Comparison of ENCODE assay signal across 13 mouse cellular contexts in the genomic region with DNA sequence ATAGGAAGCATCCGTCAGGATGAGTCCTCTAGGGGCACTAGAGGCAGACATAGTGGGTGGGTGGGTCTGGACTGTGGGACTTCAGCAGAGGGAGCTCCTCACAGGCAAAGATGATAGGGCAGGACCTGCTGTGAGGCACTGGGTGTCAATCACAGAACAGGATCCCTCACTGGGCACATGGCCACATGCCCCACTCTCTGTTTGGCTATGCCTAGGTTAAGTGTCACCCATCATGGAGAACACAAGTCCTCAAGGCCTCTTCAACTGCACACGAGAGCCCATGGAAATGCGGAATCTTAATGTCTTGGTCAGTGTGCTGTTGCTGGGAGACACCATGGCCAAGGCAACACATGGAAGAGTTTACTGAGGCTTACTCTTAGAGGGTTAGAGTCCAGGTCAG.
"Had no signal": no experiment of that assay in that cellular context is flagged by ENCODE, and none has a peak within 500 bp of the region (broad histone marks: within the 10 kb centered on the region; RNA-seq: fewer than 3 reads in every experiment).

No protein-coding gene starts in this region.

- H3K27me3 ChIP-seq: liver, embryonic 15.5 days; megakaryocyte, embryonic 14.5 days; midbrain, embryonic 15.5 days; neural tube, embryonic 12.5 days had no signal

- H3K4me3 ChIP-seq: left cerebral cortex, adult 2 months; limb, embryonic 10.5 days; liver, embryonic 15.5 days; megakaryocyte, embryonic 14.5 days; midbrain, embryonic 15.5 days; neural tube, embryonic 12.5 days had no signal

- DNase-seq: thymus, adult 2 months; thymus, postnatal 25 days had no signal

- H3K4me2 ChIP-seq: liver, embryonic 15.5 days; midbrain, embryonic 11.5 days; midbrain, embryonic 15.5 days; neural tube, embryonic 12.5 days had no signal

- H3K27ac ChIP-seq: left cerebral cortex, adult 2 months; macrophage; midbrain, embryonic 15.5 days; neural tube, embryonic 12.5 days; stomach, postnatal 0 days had no signal

- H3K9ac ChIP-seq: liver, embryonic 15.5 days; midbrain, embryonic 15.5 days; neural tube, embryonic 12.5 days had no signal

- H3K9me3 ChIP-seq: limb, embryonic 10.5 days; liver, embryonic 15.5 days; midbrain, embryonic 15.5 days; neural tube, embryonic 12.5 days had no signal

- ATAC-seq: inflammation-experienced regulatory T-cells, adult 6 months; intestine, postnatal 0 days; midbrain, embryonic 15.5 days had no signal

- H3K36me3 ChIP-seq: midbrain, embryonic 15.5 days; neural tube, embryonic 12.5 days had no signal
